Mouse (Mus musculus): ENCODE data around the gene Mical1. TPM values are rescaled to one million over a fixed set of nuclear protein-coding genes. Genes with fewer than 3 reads are reported as not detected.

Gene Mical1
- polyA plus RNA-seq, 2 experiments from 2014 or later: 61.7 to 140 TPM

DNA sequence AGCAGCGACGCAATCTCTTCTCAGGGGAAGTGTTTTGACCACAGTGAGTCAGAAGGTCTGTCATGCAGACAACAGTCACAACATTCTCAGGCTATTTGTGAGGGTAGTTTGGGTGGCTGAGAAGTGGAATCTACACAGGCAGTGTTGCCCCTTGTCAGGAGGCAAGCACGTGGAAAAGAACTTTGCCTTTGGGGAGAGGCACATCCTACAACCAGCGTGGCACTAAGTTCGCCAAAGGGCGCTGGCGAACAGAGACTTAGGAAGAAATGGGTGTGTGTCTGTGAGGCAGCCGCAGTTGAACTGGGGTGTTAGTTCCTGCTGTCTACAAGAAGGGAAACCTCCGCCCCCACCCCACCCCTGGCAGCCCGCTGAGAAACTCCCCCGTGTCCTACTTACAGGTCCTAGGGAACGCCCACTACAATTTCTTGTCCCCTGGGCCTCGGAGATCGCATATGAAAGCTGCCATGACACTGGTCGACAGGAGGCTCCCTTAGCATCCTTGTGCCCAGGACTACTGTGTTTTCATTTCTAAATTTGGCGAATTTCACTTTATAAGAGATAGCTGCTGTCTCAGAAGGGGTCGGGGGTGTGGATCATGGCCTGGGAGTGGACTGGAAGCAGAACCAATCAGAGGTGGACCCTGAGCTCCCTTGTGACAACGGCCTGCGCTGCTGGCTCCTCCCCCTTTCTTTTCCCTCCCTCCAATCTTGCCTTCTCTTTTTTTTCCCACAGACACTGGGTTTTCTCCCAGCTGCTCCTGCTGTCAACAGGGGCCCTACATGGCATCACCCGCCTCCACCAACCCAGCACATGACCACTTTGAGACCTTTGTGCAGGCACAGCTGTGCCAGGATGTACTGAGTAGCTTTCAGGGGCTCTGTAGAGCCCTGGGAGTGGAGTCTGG is 1.4 kb downstream of the Mical1 start:
- ATAC-seq: peak; percentile 50

DNA sequence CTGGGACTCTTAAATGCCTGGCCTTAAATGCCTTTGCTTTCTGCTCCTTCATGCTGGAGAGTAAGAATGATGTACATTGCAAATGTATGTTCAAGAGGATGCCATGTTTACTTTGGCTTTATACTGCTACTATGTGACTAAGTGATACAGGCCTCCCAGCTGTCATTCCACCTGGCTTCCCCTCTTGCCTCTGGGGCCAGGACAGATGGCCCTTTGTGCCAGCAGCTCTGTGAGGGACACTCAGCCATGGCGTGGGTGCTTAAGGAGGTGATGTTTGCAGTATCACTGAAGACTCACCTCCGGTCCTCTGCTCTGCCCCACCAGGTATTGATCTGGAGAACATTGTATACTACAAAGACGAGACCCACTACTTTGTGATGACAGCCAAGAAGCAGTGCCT is 3.8 kb downstream of the Mical1 start:
- ATAC-seq: no peak

DNA sequence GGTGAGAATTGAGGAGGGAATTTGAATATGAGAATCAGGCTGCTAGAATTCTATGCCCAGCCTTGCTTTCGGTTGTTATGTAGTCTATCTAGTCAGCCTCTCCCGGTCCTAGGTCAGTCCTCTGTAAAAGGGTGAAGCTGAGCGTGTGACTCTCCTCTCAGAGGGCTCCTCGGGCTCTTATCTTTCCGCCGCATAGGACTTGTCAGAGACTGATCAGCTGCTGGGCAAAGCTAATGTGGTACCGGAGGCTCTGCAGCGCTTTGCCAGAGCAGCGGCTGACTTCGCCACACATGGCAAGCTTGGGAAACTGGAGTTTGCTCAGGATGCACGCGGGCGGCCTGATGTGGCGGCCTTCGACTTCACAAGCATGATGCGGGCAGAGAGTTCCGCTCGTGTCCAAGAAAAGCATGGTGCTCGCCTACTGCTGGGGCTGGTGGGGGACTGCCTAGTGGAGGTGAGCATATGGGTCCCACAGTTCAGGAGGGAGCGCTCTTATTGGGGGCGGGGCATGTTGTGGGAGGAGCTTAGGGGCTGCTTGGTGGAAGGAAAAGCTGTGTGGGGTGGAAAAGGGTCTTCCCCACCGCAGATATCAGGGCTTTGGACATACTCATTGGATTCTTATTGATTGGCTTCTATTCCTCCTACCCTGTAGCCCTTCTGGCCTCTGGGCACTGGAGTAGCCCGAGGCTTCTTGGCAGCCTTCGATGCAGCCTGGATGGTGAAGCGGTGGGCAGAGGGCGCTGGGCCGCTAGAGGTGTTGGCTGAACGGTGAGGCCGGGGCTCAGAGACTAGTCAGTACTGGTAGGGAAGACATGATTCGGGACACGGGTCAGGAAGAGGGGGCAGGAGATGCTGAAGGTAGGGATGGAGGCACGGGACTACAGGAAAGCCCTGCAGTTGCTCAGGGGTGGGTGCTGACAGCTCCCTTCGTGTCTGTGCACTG is 5.1 kb downstream of the Mical1 start:
- ATAC-seq: no peak

DNA sequence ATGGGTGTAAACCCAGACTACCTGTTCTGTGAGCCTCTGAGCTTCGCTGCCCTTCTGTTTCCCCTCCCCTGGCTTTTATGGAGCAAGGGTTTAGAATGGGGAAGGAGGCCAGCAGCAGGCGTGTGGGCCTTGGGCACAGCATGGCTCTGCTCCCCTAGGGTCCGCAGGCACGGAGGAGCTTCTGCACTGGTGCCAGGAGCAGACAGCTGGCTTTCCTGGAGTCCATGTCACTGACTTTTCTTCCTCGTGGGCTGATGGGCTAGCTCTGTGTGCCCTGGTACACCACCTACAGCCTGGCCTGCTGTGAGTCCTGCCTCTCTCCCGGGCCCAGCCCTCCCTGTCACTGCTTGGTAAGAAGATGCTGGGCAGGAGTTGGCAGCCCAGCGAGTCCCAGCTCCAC is 6.3 kb downstream of the Mical1 start:
- no peak for ATAC-seq

DNA sequence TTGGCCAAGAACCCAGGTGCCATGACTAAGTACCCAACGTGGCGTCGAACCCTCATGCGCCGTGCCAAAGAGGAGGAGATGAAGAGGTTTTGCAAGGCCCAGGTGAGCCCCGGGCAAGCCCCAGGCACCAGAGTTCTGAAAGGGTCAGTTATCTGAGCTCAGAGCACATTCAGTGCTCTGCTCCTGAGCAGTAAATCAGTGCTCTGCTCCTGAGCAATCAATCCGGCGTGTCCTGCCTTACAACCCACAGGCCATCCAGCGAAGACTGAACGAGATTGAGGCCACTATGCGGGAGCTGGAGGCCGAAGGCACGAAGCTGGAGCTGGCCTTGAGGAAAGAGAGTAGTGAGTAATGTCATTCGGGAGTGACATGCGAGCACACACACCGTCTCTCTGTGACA is 9.7 kb downstream of the Mical1 start:
- ATAC-seq: no peak

DNA sequence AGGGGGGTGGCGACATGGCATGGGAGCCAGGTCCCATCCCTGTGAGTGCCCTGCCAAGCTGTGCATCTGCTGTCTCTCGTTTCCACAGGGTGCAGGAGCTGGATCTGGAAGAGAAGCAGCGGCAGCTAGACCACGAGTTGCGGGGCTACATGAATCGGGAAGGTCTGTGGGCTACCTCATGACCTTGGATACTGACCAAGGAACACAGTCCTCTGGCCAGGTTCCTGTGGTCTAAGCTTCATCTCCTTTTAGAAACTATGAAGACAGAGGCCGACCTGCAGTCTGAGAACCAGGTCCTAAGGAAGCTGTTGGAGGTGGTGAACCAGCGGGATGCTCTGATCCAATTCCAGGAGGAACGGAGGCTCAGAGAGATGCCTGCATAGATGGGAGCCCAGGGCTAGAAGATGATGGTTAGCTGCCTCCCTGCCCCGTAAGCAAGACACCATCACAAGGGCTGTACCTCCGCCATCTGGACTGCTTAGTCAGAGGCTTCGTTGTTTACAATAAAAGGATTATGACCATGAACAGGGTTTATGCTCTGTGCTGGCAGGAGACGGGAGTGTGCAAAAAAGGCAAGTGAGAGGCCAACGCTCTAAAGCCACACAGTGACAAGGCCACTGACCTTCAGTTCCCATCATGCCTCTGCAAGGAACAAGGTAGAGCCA is 10.5 kb downstream of the Mical1 start:
- ATAC-seq: no peak

DNA sequence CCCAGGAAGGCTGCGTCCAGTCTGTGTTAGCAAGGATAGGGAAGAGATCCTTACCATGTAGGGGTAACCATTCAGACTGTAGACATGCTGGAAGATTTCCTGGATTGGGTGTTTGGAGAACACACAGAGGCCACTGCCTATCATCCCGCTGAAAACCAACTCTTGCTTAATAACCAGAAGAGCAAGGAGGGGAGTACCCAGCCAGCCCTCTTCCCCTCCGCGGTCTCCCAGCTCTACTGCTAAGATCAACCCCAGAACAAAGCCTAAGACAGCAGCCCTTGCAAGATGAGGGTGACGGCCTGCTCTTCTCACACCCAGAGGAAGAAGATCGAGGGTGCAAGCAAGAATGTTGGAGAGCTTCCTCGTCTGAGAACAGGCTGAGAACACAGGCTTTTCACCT is 12.8 kb downstream of the Mical1 start:
- no peak for ATAC-seq

DNA sequence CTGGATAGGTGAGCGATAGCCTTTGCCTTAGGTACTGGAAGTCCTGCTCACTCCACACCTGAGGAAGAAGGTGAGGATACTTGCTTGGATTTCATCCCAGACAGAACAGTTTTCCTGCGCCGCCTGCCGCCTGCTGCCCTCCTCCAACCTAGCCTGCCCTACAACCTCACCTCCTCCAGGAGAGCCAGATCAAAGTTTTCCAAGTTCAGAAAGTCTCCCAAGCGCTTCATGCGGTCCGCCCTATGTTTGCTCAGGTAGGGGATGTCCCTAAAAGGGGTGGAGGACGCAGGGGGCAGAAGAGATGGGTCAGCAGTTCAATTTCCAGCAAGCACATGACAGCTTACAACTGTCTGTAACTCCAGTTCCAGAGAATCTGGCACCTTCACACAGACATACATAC is 13.2 kb downstream of the Mical1 start:
- ATAC-seq: no peak

DNA sequence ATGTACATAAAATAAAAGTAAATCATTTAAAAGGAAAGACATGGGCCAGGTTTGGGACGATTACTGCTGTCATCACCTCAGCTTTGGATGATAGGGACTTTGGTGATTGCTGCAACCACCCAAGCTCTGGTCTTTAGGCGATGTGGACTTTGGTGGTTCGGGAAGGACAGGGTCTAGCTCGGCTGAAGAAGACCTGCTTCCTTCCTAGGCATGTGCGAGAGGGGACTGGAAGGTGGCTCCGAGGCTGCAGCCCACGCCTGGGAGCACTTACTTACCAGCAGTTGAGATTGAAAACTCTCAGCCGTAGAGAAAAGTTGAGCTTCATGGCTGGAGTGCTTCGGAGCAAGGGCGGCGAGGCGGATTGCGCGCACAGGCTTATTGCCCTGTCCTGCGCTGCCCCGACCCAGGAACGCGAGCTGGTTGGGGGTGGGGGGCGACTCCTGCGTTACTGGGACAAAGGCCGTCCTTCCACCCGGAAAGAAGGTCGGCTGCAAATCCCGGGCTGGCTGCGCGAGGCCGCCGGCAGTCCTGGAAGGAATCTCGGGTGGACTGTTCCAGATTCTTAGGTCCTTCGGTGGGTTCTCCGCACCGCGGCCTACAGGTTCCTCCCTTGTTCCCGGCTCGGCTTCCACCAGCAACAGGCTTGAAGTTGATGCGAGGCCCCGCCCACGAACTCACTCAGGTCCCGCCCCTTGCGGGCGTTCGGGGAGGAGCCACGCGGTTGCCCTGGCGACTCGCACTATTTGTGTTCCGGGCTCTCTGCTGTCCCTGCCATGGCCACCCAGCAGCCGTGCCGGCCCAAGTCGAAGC is 13.8 kb downstream of the Mical1 start, which contains the start of the genes Smpd2 and Ppil6:
Gene Smpd2, minus strand, starts transcription at position 662 of the 810 bp plus-strand sequence.
Gene Ppil6, plus strand, starts transcription at position 732 of the 810 bp plus-strand sequence.
- ATAC-seq: peak; percentile 95

DNA sequence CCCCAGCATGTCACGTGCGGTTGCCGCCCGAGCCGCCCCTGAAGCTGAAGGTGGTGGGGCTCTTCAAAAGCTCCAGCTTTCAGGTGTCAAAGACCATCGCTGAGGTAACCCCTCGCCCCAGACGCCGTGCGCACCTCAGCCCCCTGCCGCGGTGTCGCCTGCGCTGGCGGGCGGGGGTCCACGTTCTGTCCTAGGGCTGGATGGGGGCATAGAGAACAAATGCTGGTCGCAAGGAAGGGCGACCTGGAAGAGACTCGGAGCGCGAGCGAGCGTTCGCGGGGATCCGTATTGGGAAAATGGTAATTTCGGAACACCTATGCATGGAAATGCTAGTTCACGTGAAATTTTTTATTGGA is 14.4 kb downstream of the Mical1 start:
- ATAC-seq: no peak

DNA sequence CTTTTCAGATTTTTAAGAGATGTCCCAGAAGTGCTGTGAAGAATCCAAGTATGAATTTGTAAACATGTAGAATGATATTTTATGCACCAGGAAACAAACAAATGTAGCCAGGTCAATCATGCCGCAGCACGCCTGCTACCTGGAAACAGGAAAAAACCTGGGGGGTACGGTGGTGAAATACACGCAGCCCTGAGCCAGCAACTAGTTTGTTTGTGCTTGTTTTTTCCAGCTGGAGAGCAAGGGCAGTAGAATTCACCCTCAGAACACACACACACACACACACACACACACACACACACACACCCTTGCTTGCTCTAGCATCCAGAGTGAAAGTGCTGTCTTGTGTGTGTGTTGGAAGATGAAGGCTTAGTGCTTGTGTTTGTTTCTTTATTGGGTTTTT is 15.0 kb downstream of the Mical1 start:
- ATAC-seq: no peak

DNA sequence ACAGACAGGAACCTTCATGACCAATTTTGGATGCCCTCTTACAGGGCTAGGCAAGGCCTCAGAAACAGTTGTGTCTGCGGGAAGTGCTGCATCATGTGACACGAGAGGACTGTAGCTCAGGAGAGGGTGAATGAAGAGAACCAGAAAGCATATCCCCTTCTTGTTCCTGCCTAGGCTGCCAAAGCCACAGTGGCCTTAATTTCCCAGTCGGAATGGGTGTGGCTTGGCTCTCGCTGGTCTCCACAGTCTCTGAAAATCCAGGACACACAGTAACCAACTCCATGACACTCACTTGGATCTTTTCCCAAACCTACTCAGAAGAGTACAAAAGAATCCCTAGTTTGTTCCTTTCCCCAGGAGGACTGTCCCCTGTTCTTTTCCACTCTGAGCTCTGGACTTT is 24.8 kb downstream of the Mical1 start:
- ATAC-seq: no peak

DNA sequence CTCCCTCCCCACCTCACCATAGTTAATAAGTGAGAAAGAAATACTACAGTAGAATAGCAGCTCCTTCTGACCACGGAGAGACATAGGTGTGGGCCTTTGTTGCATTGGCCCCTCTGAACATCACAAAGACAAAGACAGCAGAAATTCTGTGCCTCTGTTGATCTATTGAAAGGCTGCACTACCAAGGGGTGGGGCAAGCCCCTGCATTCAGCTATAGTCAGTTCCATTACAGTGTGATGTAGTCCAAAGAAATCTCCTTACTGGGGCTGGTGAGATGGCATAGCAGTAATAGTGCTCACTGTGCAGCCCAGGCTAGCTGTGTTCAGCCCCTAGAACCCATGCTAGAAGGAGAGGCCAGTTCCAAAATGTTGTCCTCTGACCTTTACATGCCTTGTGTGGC is 28.9 kb downstream of the Mical1 start:
- ATAC-seq: no peak

DNA sequence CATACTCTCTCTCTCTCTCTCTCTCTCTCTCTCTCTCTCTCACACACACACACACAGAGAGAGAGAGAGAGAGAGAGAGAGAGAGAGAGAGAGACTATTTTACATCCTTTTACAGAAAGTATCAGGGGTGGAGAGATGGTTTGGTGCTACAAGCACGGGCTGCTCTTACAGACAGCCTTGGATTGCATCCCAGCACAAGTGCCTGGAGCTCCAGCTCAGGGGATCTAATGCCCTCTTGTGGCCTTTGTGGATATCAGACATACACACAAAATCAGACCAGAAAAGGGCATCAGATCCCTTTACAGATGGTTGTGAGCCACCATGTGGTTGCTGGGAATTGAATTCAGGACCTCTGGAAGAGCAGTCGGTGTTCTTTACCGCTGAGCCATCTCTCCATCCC is 29.3 kb downstream of the Mical1 start:
- ATAC-seq: peak; percentile 87

DNA sequence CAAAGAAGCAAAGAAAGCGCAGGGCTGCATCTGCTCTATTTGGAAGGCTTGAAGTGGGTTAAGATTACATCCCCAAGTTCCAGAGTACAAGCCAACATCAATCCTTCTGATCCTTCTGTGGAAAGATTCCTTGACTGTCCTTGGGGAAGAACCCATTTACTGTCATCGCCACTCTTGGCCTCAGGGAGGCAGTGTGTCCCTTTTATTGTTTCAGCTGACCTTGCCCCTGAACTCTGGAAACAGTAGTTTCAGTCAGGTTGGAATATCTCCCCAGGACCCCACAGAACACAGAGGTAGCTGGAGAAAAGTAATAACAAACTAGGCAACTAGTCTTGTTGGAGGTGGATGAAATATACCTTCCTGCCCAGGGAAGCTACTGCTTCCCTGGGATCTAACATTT is 33.0 kb downstream of the Mical1 start:
- peak; percentile 43 for ATAC-seq

DNA sequence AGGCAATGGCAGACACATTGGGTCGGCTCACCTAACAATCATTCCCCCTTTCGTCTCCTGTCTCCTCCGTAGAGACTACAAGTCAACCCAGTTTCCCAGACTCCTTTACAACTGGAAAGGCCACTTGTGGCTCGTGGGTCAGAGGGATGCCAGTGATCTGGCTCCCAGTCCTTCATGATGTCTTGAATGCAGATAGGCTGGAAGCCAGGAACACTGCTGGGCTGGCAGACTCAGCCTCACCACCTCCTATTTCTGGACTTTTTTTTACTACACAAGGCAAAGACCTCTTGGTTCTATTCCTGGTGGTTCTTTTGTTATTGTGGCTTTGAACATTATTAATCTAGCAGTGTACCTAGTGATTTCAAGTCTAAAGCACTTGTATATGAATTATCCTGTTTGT is 38.2 kb downstream of the Mical1 start:
- ATAC-seq: no peak

DNA sequence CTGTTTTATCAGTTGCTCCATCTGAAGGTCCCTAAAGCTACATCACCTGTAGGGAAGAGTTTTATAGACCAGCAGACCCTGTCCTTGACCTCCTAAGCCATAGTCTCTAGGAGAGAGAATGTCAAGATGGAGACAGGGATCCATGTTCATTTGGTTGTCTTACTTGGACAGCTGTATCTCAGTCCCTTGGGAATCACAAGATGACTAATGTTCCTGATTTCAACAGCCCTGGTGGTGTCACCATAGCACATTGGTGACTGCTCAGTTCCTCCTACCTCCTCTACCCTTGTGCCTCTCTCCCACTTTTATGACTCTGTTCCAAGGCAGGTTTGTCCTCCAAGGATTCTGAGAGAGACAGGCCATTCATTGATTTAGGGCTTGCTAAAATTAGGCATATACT is 38.8 kb downstream of the Mical1 start:
- no peak for ATAC-seq

DNA sequence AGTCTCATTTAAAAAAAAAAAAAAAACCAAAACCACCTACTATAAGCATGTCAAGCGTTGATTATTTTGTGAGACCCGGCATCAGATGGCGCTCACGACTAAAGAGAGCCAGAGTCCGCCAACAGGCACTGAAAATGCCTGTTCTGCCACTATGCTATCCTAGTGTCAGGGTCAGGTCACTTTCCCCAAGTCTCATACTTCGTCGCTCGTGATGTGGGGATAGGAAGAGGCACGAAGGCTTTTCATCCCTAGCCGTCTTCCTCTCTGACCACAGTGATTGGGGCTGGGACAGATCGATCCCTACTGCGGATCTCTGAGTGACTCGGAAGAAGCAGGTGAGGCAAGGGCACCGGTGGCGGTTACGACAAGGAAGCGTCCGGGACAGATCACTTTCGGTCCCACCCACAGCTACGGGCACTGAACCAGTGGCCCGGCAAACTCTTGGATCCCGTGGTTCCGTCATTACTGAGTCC is 42.4 kb downstream of the Mical1 start:
- peak; percentile 70 for ATAC-seq

DNA sequence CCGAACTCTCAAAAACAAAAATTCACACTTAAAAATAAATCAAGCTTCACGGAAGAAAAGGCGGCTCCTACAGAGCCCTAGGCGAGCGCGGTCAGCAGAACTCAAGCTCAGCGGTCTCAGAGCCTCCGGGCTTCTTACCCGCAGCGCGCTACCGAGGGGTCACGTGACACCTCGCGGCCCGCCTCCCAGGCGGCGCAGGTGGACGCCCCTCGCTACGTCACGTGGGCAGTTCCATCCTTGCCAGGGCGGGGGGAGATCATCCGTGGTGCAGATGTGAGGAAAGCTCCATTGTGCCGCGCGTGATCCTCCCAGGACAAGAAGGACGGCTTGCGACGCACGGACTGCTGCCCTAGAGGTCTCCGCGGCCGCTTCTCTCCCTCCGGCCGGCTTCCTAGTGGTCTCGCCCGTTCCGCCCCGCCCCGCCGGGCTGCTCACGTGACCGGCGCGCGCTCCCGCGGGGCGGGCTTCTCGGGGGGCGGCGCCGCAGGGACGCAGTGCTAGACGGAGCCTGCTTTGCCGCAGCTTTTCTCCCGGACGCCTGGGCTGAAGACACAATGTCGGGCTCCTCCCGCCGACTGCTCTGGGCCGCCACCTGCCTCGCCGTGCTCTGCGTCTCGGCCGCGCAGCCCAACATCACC is 43.0 kb downstream of the Mical1 start, which contains the start of gene Cd164:
Gene Cd164, plus strand, starts transcription at position 434 of the 638 bp plus-strand sequence.
- peak; percentile 74 for ATAC-seq

DNA sequence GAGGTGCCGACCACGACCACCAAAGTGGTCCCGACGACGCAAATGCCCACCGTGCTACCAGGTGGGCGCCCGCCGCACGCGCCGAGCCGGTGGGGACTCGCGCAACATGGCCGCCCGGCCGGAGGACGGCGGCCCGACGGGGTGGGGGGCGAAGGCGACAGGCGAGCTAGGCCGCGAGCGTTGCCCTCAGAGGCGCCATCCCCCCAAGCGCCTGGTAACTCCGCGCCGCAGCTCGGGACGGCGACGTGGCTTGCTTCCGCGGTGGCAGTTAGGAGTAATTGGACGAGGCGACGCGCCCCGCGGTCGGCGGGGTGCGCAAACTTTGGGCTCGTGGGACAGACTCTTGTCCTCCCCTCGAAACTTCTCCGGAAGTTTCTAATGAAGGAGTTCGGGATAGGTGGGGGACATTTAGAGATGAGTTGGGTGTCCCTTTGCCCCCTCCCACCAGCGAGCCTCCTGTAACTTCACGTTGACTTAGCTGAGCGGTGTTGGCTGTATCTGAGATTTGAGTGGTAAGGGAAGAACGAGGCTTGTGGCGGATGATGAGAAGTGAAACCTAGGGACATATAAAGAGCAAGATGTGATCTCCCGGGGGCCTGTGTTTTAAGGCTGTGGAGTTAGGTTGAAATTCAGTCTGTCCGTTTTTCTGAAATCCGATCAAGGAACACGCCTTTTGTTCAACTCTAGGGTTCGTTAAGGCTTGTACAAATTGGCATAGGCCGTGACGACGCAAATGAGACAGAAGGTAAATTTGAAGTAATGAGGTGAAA is 43.7 kb downstream of the Mical1 start:
- ATAC-seq: peak; percentile 21

DNA sequence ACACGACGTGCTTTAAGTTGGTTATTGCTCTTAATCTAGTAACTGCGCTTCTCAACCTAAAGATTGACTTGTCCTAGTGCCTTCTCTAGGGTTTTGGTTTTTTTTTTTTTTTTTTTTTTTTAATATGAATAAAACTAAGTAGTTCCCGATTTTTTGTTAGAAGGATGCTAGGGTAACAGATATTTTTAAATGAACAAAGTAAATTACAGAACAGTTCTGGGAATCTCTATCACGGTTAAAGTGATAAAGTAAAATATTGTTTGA is 44.2 kb downstream of the Mical1 start:
- no peak for ATAC-seq
